7 mouse cellular contexts compared by ENCODE assay signal in genomic region chr14:57664311-57664821, GRCm38 (mm10). TPM values are rescaled to one million over a fixed set of nuclear protein-coding genes. Genes with fewer than 3 reads are reported as not detected.
DNase-seq lines count a peak whose midpoint lies in the region; ATAC-seq lines count a peak whose summit lies in the region.

No protein-coding gene starts in this region.

- peak overlapping the region; percentile 81 for H3K4me2 ChIP-seq in kidney, embryonic 14.5 days (replicated peaks; ENCODE audit: low read depth, low read length)

- peak; percentile 70 for ATAC-seq in kidney, embryonic 14.5 days (ENCODE audit: low FRiP score, low TSS enrichment)

- no peaks in the 10 kb centered on the region for H3K36me3 ChIP-seq in kidney, embryonic 14.5 days (ENCODE audit: control insufficient read depth, insufficient read depth, low read length)

- no peaks in the 10 kb centered on the region for H3K9me3 ChIP-seq in kidney, embryonic 14.5 days (ENCODE audit: control insufficient read depth, low read length)

- H3K4me3 ChIP-seq in kidney, embryonic 14.5 days (ENCODE audit: low read length) = peak overlapping the region; percentile 95

- under 1% methylated on average over 19 of the region's 19 CpGs for WGBS in kidney, embryonic 14.5 days

- H3K4me1 ChIP-seq in kidney, embryonic 14.5 days (ENCODE audit: control insufficient read depth, insufficient read depth, low read length) = peaks cover 16% of the 10 kb centered on the region

- no peaks in the 10 kb centered on the region for H3K27me3 ChIP-seq in kidney, embryonic 14.5 days (ENCODE audit: control insufficient read depth, insufficient read depth, low read length)

- H3K27ac ChIP-seq in kidney, embryonic 14.5 days (ENCODE audit: low read depth, low read length) = peak overlapping the region; percentile 93

- peak overlapping the region; percentile 96 for H3K9ac ChIP-seq in kidney, embryonic 14.5 days (ENCODE audit: low read depth, low read length)

- peak; percentile 11 to 17 for DNase-seq in right cerebral cortex, adult 2 months (ENCODE audit: low spot score in 2 of 2)
- no peak for DNase-seq in right cerebral cortex, adult 18-20 months
- peak; percentile 48 to 66 for DNase-seq in adrenal gland, adult 18-20 months (ENCODE audit: low spot score in 2 of 2)
- DNase-seq in fibroblast of lung, adult 2 months (ENCODE audit: low read depth) = peak; percentile 4
- peak; percentile 27 for DNase-seq in mesoderm, embryonic 11.5 days (ENCODE audit: low read depth, low spot score)
- DNase-seq in yolk sac, embryonic 10.5 days (ENCODE audit: low spot score) = peak; percentile 61

RNA-seq across cellular contexts. Expression of gene Xpo4, which starts 0.9 kb away (rescaled TPM):
- 10 to 100 TPM; 22.5 to 32.7 TPM for total RNA-seq in adrenal gland, adult 18-20 months (2021)
- polyA plus RNA-seq in kidney, embryonic 14.5 days (2014; fragmentation: Nextera tagmentation; extraction: Ambion mirVana) = 25.4 and 36.7 TPM in 2 replicates
